Mouse (Mus musculus): ENCODE results near the gene A130010J15Rik. TPM values are rescaled to one million over a fixed set of nuclear protein-coding genes. Genes with fewer than 3 reads are reported as not detected.

The A130010J15Rik gene
- polyA plus RNA-seq, 1 experiment from 2014 or later: 11.7 TPM

DNA sequence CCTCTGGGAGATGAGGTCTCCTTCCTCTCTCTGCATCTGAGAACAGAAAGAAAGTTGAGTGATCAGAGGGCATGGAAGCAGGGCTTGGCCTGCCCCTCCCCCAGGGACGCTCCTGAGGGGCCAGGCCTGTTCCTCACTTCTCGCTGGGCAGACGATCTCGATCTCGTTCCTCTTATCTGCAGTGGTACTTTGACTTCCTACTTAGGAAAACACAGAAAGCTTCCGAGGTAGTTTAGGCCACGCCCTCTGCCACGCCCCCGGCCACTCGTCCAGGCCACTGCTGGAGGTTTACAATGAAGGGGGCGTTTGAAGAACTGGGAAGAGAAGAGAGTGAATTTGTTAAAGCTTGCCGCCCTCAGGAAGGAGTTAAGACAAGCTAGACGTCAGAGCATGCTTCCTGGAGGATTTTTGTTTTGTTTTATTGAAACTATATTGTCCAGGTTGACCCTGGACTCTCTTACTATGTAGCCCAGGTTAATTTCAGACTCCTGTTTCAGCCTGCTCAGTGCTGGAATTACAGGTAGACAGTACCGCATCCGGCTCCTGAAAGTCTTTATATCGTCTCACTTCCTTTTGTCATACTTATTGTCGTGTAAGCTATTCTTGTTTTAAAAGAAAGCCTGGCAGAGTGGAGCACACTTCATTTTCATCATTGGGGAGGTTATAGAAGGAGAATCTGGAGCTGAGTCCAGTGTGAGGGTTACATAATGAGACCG, 7.4 kb upstream of the A130010J15Rik start:
- ATAC-seq (replicated peaks; ENCODE audit: extremely low read depth, insufficient read depth, low FRiP score): peak; percentile 58; the same call in 1 of the 2 replicates

DNA sequence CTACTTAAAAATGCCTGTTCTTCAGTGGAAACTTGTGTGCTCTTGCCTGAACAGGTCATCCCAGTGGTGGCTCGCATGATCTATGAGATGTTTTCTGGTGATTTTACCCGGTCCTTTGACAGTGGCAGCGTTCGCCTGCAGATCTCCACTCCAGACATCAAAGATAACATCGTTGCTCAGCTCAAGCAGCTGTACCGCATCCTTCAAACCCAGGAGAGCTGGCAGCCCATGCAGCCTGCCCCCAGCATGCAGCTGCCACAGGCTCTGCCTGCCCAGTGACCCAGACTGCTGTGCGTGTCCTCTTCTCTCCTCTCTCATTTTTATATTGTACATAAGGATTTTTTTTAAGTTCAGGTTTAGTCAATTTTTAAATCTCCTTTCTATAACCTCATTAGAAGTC, 1.4 kb downstream of the A130010J15Rik start:
- Histone ChIP-seq H3K4me1 (ENCODE audit: control insufficient read depth, insufficient read depth, low read length) (peaks cover 20% of the 10 kb centered on the region), H3K9me3 (replicated peaks; ENCODE audit: control insufficient read depth, low read length) (no peaks in the 10 kb centered on the region), H3K27ac (ENCODE audit: low read length) (no peak overlapping the region), H3K4me3 (ENCODE audit: low read length) (no peak overlapping the region), H3K9ac (ENCODE audit: low read length) (no peak overlapping the region), H3K27me3 (ENCODE audit: control insufficient read depth, insufficient read depth, low read length) (no peaks in the 10 kb centered on the region), H3K4me2 (ENCODE audit: low read depth, low read length) (no peak overlapping the region), H3K36me3 (ENCODE audit: control insufficient read depth, insufficient read depth) (no peaks in the 10 kb centered on the region)
- WGBS: 72% methylated on average over 7 of the region's 7 CpGs
- ATAC-seq (replicated peaks; ENCODE audit: extremely low read depth, insufficient read depth, low FRiP score): no peak

More for the DNA sequence above, 7.4 kb upstream of the A130010J15Rik start:
- Histone ChIP-seq H3K27me3 (ENCODE audit: control insufficient read depth, insufficient read depth, low read length) (no peaks in the 10 kb centered on the region), H3K4me2 (ENCODE audit: low read depth, low read length) (peak overlapping the region; percentile 63), H3K4me3 (ENCODE audit: low read length) (peak overlapping the region; percentile 44), H3K36me3 (ENCODE audit: control insufficient read depth, insufficient read depth) (no peaks in the 10 kb centered on the region), H3K9me3 (replicated peaks; ENCODE audit: control insufficient read depth, low read length) (no peaks in the 10 kb centered on the region), H3K9ac (ENCODE audit: low read length) (peak overlapping the region; percentile 67), H3K27ac (ENCODE audit: low read length) (peak overlapping the region; percentile 27; the same call in 1 of the 2 replicates), H3K4me1 (ENCODE audit: control insufficient read depth, insufficient read depth, low read length) (peaks cover 10% of the 10 kb centered on the region)
- 14% methylated on average over 18 of the region's 18 CpGs for WGBS

- H3K4me3 ChIP-seq (ENCODE audit: low read length): no peak overlapping the region
- H3K36me3 ChIP-seq (ENCODE audit: control insufficient read depth, insufficient read depth): no peaks in the 10 kb centered on the region
- peaks cover 26% of the 10 kb centered on the region for H3K4me1 ChIP-seq (ENCODE audit: control insufficient read depth, insufficient read depth, low read length)
- H3K9ac ChIP-seq (ENCODE audit: low read length): no peak overlapping the region
- H3K27me3 ChIP-seq (ENCODE audit: control insufficient read depth, insufficient read depth, low read length): no peaks in the 10 kb centered on the region
- ATAC-seq (replicated peaks; ENCODE audit: extremely low read depth, insufficient read depth, low FRiP score): no peak
- no peaks in the 10 kb centered on the region for H3K9me3 ChIP-seq (replicated peaks; ENCODE audit: control insufficient read depth, low read length)
- H3K4me2 ChIP-seq (ENCODE audit: low read depth, low read length): no peak overlapping the region
- no peak overlapping the region for H3K27ac ChIP-seq (ENCODE audit: low read length)
- 64% methylated on average over 2 of the region's 2 CpGs for WGBS
Observed at GRCm38 (mm10) chr1:193169856-193170255, 2.0 kb downstream of the A130010J15Rik start.

DNA sequence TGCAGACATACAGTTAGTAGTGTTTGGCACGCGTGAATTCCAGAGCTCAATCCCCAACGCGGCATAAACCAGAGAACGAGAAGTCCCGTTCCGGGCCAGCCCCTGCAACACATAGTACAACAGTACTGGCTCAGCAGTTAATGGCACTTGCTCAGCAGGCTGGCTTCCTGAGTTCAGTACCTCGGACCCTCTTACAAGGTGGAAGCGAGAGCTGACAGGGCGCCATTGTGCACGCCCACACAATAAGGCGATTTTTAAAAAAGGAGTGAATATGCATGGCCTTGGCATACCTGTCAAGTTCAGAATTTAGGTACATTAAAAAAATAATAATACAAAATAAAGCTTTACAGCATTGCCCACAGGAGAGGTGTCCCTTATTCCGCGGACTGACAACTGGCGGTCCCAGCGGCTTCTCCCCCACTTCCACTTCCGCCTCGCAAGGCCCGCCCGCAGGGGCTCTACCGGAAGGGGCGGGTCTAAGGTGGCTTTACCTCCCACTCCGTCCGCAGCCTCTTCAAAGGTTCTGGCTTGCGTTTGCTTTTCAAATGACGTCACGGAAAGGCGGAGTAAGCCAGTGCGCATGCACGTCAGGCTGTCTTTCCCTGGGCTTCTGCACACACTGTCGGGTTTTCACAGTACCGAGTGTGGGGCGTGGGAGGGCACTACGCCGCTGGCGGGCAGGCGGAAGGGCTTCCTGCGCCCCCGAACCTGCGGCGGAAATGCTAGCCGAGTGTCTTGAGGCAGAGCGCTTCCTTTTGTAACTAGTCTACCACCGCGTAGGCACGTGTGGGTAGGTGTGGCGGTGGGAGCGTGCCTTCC, 5.4 kb downstream of the A130010J15Rik start:
- no peaks in the 10 kb centered on the region for H3K27me3 ChIP-seq (ENCODE audit: control insufficient read depth, insufficient read depth, low read length)
- peaks cover 39% of the 10 kb centered on the region for H3K4me1 ChIP-seq (ENCODE audit: control insufficient read depth, insufficient read depth, low read length)
- peak overlapping the region; percentile 86 for H3K4me2 ChIP-seq (ENCODE audit: low read depth, low read length)

DNA sequence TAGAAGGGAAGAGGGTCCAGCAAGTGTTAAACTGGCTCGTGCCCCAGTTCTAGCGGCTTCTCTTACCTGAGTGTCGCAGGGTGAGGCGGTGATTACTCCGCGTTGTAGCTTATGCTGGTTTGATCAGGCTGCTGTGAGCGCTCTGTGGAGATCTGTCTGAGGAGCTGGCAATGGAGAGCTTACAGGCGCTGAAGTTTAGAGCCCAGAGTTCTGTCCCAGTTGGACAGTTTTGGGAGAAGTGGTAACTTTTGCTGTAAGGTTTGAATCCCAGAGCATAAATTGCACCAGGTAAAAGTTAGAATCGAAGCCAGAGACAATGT, 5.9 kb downstream of the A130010J15Rik start:
- peak overlapping the region; percentile 89 for H3K27ac ChIP-seq (ENCODE audit: low read length)
- ATAC-seq (replicated peaks; ENCODE audit: extremely low read depth, insufficient read depth, low FRiP score): no peak
- peak overlapping the region; percentile 87 for H3K9ac ChIP-seq (ENCODE audit: low read length)
- H3K9me3 ChIP-seq (replicated peaks; ENCODE audit: control insufficient read depth, low read length): no peaks in the 10 kb centered on the region
- H3K36me3 ChIP-seq (ENCODE audit: control insufficient read depth, insufficient read depth): no peaks in the 10 kb centered on the region
- peaks cover 39% of the 10 kb centered on the region for H3K4me1 ChIP-seq (ENCODE audit: control insufficient read depth, insufficient read depth, low read length)
- H3K4me2 ChIP-seq (ENCODE audit: low read depth, low read length): peak overlapping the region; percentile 86
- no peaks in the 10 kb centered on the region for H3K27me3 ChIP-seq (ENCODE audit: control insufficient read depth, insufficient read depth, low read length)
- 14% methylated on average over 9 of the region's 9 CpGs for WGBS
- H3K4me3 ChIP-seq (ENCODE audit: low read length): peak overlapping the region; percentile 69

More for the DNA sequence above, 5.4 kb downstream of the A130010J15Rik start:
- Histone ChIP-seq H3K9ac (ENCODE audit: low read length) (peak overlapping the region; percentile 87), H3K4me3 (ENCODE audit: low read length) (peak overlapping the region; percentile 69), H3K36me3 (ENCODE audit: control insufficient read depth, insufficient read depth) (no peaks in the 10 kb centered on the region), H3K9me3 (replicated peaks; ENCODE audit: control insufficient read depth, low read length) (no peaks in the 10 kb centered on the region), H3K27ac (ENCODE audit: low read length) (peak overlapping the region; percentile 89)
- under 1% methylated on average over 48 of the region's 48 CpGs for WGBS
- ATAC-seq (replicated peaks; ENCODE audit: extremely low read depth, insufficient read depth, low FRiP score): peak; percentile 97

DNA sequence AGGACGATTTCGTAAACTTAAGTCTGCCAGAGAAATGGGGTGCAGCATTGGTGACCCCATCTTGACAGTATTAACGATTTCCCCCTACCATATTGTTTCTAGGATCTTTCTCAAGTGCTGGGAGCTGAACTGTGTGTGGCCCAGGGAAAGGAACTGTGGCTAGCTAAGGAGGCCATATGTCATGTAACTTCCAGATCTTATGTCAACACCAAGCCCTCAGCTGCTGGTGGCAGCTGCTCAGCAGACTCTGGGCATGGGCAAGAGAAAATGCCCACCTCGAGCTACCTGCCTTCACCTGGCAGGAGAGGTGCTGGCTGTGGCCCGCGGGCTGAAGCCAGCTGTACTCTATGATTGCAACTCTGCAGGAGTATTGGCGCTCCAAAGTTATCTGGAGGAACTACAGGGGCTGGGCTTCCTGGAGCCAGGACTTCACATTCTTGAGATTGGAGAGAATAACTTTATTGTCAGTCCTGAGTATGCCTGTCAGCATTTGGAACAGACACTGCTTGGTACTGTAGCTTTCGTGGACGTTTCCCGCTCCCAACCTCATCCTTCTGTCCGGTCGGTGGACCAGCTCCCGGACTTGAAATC, 6.4 kb downstream of the A130010J15Rik start:
- peak overlapping the region; percentile 69 for H3K4me3 ChIP-seq (ENCODE audit: low read length)
- no peak for ATAC-seq (replicated peaks; ENCODE audit: extremely low read depth, insufficient read depth, low FRiP score)
- H3K9me3 ChIP-seq (replicated peaks; ENCODE audit: control insufficient read depth, low read length): no peaks in the 10 kb centered on the region
- H3K27ac ChIP-seq (ENCODE audit: low read length): peak overlapping the region; percentile 89
- H3K9ac ChIP-seq (ENCODE audit: low read length): peak overlapping the region; percentile 87
- no peaks in the 10 kb centered on the region for H3K27me3 ChIP-seq (ENCODE audit: control insufficient read depth, insufficient read depth, low read length)
- peaks cover 39% of the 10 kb centered on the region for H3K4me1 ChIP-seq (ENCODE audit: control insufficient read depth, insufficient read depth, low read length)
- H3K36me3 ChIP-seq (ENCODE audit: control insufficient read depth, insufficient read depth): no peaks in the 10 kb centered on the region
- H3K4me2 ChIP-seq (ENCODE audit: low read depth, low read length): peak overlapping the region; percentile 86
- 48% methylated on average over 13 of the region's 13 CpGs for WGBS

GRCm38 (mm10) chr1:193181104-193181503, 13.3 kb downstream of the A130010J15Rik start:
- H3K4me3 ChIP-seq (ENCODE audit: low read length): no peak overlapping the region
- no peaks in the 10 kb centered on the region for H3K9me3 ChIP-seq (replicated peaks; ENCODE audit: control insufficient read depth, low read length)
- H3K4me1 ChIP-seq (ENCODE audit: control insufficient read depth, insufficient read depth, low read length): 0 out of 2 replicates have a peak, but pooled peaks cover 3% of the 10 kb centered on the region
- WGBS: 67% methylated on average over 3 of the region's 3 CpGs
- no peak for ATAC-seq (replicated peaks; ENCODE audit: extremely low read depth, insufficient read depth, low FRiP score)
- no peaks in the 10 kb centered on the region for H3K36me3 ChIP-seq (ENCODE audit: control insufficient read depth, insufficient read depth)
- H3K27ac ChIP-seq (ENCODE audit: low read length): no peak overlapping the region
- no peak overlapping the region for H3K9ac ChIP-seq (ENCODE audit: low read length)
- H3K4me2 ChIP-seq (ENCODE audit: low read depth, low read length): no peak overlapping the region
- H3K27me3 ChIP-seq (ENCODE audit: control insufficient read depth, insufficient read depth, low read length): no peaks in the 10 kb centered on the region

DNA sequence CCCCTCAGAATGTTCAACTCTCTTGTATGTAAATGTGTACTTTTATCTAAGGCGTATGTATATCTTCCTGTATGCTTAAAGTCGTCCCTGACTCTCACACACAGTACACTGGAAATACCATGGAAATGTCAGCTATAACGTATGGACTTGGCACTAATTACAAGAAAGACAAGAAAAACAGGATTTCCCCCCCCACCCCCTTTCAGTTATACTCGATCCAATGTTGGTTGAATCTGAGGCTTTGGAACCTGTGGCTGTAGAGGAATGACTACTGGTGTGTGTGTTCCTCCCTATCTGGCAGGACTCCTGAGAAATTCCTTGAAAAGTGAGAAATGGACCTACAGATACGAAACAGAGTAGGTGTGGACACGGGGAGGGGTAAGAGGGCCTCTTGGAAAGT, 20.4 kb downstream of the A130010J15Rik start:
- ATAC-seq (replicated peaks; ENCODE audit: extremely low read depth, insufficient read depth, low FRiP score): no peak
- Histone ChIP-seq H3K27ac (ENCODE audit: low read length) (peak overlapping the region; percentile 93), H3K9me3 (replicated peaks; ENCODE audit: control insufficient read depth, low read length) (no peaks in the 10 kb centered on the region), H3K9ac (ENCODE audit: low read length) (no peak overlapping the region), H3K4me2 (ENCODE audit: low read depth, low read length) (no peak overlapping the region), H3K36me3 (ENCODE audit: control insufficient read depth, insufficient read depth) (no peaks in the 10 kb centered on the region), H3K4me3 (ENCODE audit: low read length) (no peak overlapping the region), H3K4me1 (ENCODE audit: control insufficient read depth, insufficient read depth, low read length) (peaks cover 33% of the 10 kb centered on the region), H3K27me3 (ENCODE audit: control insufficient read depth, insufficient read depth, low read length) (no peaks in the 10 kb centered on the region)
- 68% methylated on average over 6 of the region's 6 CpGs for WGBS
